8 mouse cellular contexts compared by ENCODE assay signal in the genomic region with DNA sequence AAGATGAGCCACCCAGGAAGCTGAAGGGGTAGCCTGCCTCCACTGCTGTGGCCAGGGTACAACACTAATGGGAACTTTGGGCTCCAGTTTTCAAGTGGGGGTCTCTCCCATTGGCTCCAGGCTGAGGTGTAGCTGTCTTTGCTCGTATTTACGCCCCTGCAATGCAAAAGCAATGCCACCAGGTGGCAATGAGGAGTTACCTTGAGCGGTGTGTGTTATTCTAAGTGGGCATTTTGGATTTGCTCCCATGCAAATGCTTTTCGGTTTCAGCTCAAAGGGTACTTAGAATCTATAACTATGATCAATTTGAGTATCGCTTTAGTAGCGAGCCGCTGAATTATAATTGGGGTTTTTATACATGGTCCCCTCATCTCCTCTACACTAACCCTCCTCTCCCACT. TPM values are rescaled to one million over a fixed set of nuclear protein-coding genes. Genes with fewer than 3 reads are reported as not detected.
DNase-seq lines count a peak whose midpoint lies in the region; TF ChIP-seq lines count a peak whose summit lies in the region.

No protein-coding gene starts in this region.

- no peak for TF ChIP-seq POLR2A in cortical plate, adult 2 months (IDR thresholded peaks at IDR 0.05; ENCODE audit: extremely low read depth, insufficient read depth, low read length)

- no peaks in the 10 kb centered on the region for H3K36me3 ChIP-seq in splenic B cell, adult 2 months (ENCODE audit: control insufficient read depth, insufficient read depth, low read length, poor library complexity, severe bottlenecking)

- H3K27ac ChIP-seq in gastrocnemius, adult 2 months, result no peak overlapping the region
- no peak overlapping the region for H3K27ac ChIP-seq in cortical plate, adult 2 months (ENCODE audit: insufficient read depth, low read length)

- no peak for DNase-seq in gastrocnemius, adult 2 months
- no peak for DNase-seq in gastrocnemius, postnatal 14 days
- DNase-seq in ovary, postnatal 14 days (ENCODE audit: low spot score), result peak; percentile 36
- DNase-seq in ovary, adult 18-20 months (ENCODE audit: low spot score), result no peak
- peak; percentile 60 for DNase-seq in left cerebral cortex, postnatal 4 days
- peak; percentile 26 for DNase-seq in splenic B cell, adult 2 months (ENCODE audit: low read depth, low spot score)
- no peak for DNase-seq in frontal cortex, postnatal 25 days (ENCODE audit: low spot score in 2 of 2)

- no peaks in the 10 kb centered on the region for H3K27me3 ChIP-seq in splenic B cell, adult 2 months (ENCODE audit: control insufficient read depth, insufficient read depth, low read length, poor library complexity, severe bottlenecking)

- H3K4me1 ChIP-seq in cortical plate, adult 2 months (ENCODE audit: control insufficient read depth, insufficient read depth, low read length), result 0 out of 2 replicates have a peak, but pooled peaks cover 3% of the 10 kb centered on the region

- intact Hi-C loops in gastrocnemius, adult 2 months (cut with DNase I), result loop anchor here (1.0 to 5.0 kb wide), 4 partner anchors 44 to 201 kb away; a partner anchor contains a TSS
- intact Hi-C loops in gastrocnemius, postnatal 14 days (cut with DNase I; ENCODE audit: low total_unique reads), result loop anchor here (1.0 to 5.0 kb wide), 2 partner anchors 56 to 107 kb away; a partner anchor contains a TSS
- intact Hi-C loops in left cerebral cortex, postnatal 4 days (cut with DNase I), result loop anchor here (2.0 to 5.0 kb wide), 3 partner anchors 42 to 106 kb away; a partner anchor contains a TSS

- peak; percentile 79 for TF ChIP-seq CTCF in gastrocnemius, adult 2 months (IDR thresholded peaks at IDR 0.05)
- peak; percentile 73 for TF ChIP-seq CTCF in cortical plate, adult 2 months (IDR thresholded peaks at IDR 0.05; ENCODE audit: extremely low read depth, insufficient read depth, low read length)

- H3K4me3 ChIP-seq in gastrocnemius, adult 2 months, result no peak overlapping the region
- H3K4me3 ChIP-seq in cortical plate, adult 2 months (ENCODE audit: insufficient read depth, low read length), result no peak overlapping the region

RNA-seq across cellular contexts. Expression of a gene that starts 57.6 kb away (rescaled TPM):
- 1 to 10 TPM in 1 of 2 experiments, under 1 TPM in 1; 0.94 to 2.3 TPM for total RNA-seq in gastrocnemius, adult 2 months (2021)
- 1 to 10 TPM; 2.6 to 6.3 TPM for total RNA-seq in gastrocnemius, postnatal 14 days (2021)
- polyA plus RNA-seq in cortical plate, adult 2 months (2012; rRNA removed), result 3.6 and 3.7 TPM in 2 replicates
- total RNA-seq in left cerebral cortex, postnatal 4 days (2021), result 10 to 100 TPM; 20.2 to 20.6 TPM

Comparison
In these comparisons a context has a peak if more than half of its experiments do, and no peak if none do; other contexts are left out.
1. DNase-seq: peak in ovary, postnatal 14 days (single experiment), left cerebral cortex, postnatal 4 days (single experiment) and splenic B cell, adult 2 months (single experiment); none in gastrocnemius, adult 2 months (single experiment), gastrocnemius, postnatal 14 days (single experiment), ovary, adult 18-20 months (single experiment) and frontal cortex, postnatal 25 days (0 of 2).